Mouse (Mus musculus) ES-Bruce4 (cell line): Measurements from ENCODE around the gene Mydgf. TPM values are rescaled to one million over a fixed set of nuclear protein-coding genes. Genes with fewer than 3 reads are reported as not detected.

Experiments
- H3K27ac ChIP-seq: 2 replicates; pipeline ENCODE4 v1.5.1; 2012; ENCODE audit warnings: low read length, inconsistent platforms; ENCODE audit not compliant: insufficient read depth
- H3K27me3 ChIP-seq: 2 replicates; pipeline ENCODE4 v1.6.1; 2012; ENCODE audit warnings: mild to moderate bottlenecking, low read length, inconsistent platforms; ENCODE audit not compliant: control insufficient read depth, poor library complexity, insufficient read depth, severe bottlenecking
- H3K36me3 ChIP-seq: 2 replicates; pipeline ENCODE4 v1.6.1; 2012; ENCODE audit warnings: inconsistent platforms, mild to moderate bottlenecking, low read length, moderate library complexity; ENCODE audit not compliant: control insufficient read depth, poor library complexity, insufficient read depth, severe bottlenecking
- H3K4me1 ChIP-seq: one replicate; pipeline ENCODE4 v1.8.1; 2011; ENCODE audit warnings: low read length; ENCODE audit not compliant: control insufficient read depth, insufficient read depth
- H3K4me3 ChIP-seq: 2 replicates; pipeline ENCODE4 v1.5.1; 2011; ENCODE audit warnings: low read depth, mild to moderate bottlenecking, low read length
- H3K9ac ChIP-seq: 2 replicates; pipeline ENCODE4 v1.6.1; 2012; ENCODE audit warnings: low read depth, mild to moderate bottlenecking, inconsistent platforms; ENCODE audit not compliant: poor library complexity, severe bottlenecking
- H3K9me3 ChIP-seq: replicated peaks from 2 replicates; pipeline ENCODE4 v1.6.1; 2012; ENCODE audit warnings: mild to moderate bottlenecking, low read length, inconsistent platforms; ENCODE audit not compliant: control insufficient read depth, poor library complexity, insufficient read depth, severe bottlenecking
- CTCF ChIP-seq: IDR thresholded peaks from one replicate; pipeline ENCODE4 v1.8.1; 2011; ENCODE audit warnings: low read depth, low read length
- EP300 ChIP-seq: IDR thresholded peaks from 2 replicates; pipeline ENCODE4 v1.6.1; 2011; ENCODE audit warnings: low read depth, low read length; ENCODE audit not compliant: insufficient read depth
- POLR2A ChIP-seq: IDR thresholded peaks from one replicate; pipeline ENCODE4 v1.8.1; 2011; ENCODE audit warnings: low read length; ENCODE audit not compliant: insufficient read depth
- polyA plus RNA-seq: library from polyadenylated mRNA; stranded (reverse); fragments of >200 nt; gene quantifications from 2 replicates; pipeline ENCODE4 v1.2.4, GENCODE M21; 2011; ENCODE audit warnings: low read depth; ENCODE audit not compliant: missing spikeins, insufficient read depth, insufficient read length

Gene Mydgf
- polyA plus RNA-seq, 1 experiment = 48.4 TPM

DNA sequence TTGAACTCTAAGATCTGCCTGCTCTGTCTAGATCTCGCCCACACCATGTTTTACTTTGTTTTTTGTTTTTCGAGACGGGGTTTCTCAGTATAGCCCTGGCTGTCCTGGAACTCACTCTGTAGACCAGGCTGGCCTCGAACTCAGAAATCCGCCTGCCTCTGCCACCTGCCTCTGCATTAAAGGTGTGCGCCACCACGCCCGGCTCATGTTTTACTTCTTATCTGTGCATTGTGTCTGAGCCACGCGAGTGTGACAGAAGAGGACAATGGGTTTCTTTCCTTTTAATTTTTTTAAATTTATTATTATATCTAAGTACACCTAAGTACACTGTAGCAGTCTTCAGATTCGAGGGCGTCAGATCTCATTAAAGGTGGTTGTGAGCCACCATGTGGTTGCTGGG is 35.5 kb upstream of the Mydgf start:
- H3K4me1 ChIP-seq = peaks cover 5% of the 10 kb centered on the region
- peak overlapping the region; percentile 81 for H3K9ac ChIP-seq
- H3K4me3 ChIP-seq = peak overlapping the region; percentile 96
- TF ChIP-seq EP300 (no peak), CTCF (no peak), POLR2A (no peak)
- no peaks in the 10 kb centered on the region for H3K27me3 ChIP-seq
- H3K9me3 ChIP-seq = no peaks in the 10 kb centered on the region
- H3K36me3 ChIP-seq = no peaks in the 10 kb centered on the region
- H3K27ac ChIP-seq = no peak overlapping the region

DNA sequence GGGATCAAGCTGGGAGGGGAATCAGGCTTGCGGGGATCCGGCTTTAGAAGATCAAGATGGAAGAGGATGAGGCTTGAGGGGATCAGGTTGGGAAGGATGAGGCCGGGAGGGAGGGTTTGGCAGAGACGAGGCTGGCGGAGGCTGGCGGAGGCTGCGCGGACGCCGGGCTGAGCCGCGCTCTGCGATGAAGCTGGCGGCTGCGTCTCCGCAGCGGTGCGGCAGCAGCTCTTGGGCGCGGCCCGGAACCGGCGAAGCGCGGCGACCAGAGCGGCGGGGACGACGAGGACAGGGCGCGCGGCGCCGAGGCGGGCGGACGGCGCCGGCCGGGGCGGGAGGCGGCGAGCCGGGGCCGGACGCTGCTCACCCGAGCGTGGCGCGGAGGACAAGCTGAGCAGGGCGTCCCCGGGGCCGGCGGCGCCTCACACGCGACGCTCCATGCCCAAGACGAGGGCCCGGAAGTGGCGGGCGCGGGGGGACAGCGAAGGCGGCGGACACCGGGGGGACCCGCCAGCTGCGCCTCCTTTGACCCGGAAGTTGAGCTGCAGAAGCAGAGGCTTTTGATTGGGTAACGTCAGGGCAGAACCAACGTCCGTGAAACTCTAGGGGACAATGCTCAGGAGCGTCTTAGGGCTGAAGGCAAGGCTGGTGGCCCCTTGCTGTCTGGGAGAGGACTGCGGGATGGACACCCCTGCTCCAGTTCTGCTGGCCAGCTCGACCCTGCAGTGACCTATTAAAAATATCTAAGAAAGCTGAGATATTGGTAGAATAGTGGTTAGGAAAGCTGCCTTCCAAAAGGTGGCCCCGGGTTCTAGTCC is 34.9 kb upstream of the Mydgf start, which contains the start of gene Dpp9:
TSS of gene Dpp9 (minus strand) at position 529 of the 815 bp plus-strand sequence.
- H3K27ac ChIP-seq = no peak within 1 kb of the TSS

DNA sequence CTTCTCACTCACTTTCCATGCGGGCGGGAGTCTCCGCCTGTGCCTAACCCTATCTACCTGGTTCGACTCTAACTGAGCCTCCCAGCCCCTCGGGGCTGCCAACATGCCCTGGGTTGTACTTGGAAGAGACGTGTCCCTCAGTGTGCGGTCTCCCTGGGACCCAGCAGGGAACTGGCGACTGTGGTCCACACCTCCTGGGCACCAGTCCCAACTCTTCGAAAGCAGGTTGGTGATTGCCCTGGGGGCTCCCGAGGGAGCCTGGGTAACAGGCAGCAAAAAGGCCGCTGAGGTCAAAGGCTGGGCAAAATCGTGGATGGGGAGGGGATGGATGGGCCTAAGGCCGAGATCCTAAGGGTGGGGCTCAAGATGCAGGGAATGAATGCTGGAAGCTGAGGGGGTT is 34.0 kb upstream of the Mydgf start:
- H3K27ac ChIP-seq = no peak overlapping the region
- H3K36me3 ChIP-seq = no peaks in the 10 kb centered on the region

More for the DNA sequence above, 34.9 kb upstream of the Mydgf start, which contains the start of gene Dpp9:
- Histone ChIP-seq H3K27me3 (no peaks in the 10 kb centered on the region), H3K4me3 (peak within 1 kb of the TSS; percentile 96), H3K9ac (peak within 1 kb of the TSS; percentile 81), H3K9me3 (no peaks in the 10 kb centered on the region), H3K36me3 (no peaks in the 10 kb centered on the region), H3K4me1 (peaks cover 5% of the 10 kb centered on the region)
- TF ChIP-seq EP300 (0 out of 2 replicates have a peak, but pooled peaks have one; percentile 23), CTCF (no peak)

DNA sequence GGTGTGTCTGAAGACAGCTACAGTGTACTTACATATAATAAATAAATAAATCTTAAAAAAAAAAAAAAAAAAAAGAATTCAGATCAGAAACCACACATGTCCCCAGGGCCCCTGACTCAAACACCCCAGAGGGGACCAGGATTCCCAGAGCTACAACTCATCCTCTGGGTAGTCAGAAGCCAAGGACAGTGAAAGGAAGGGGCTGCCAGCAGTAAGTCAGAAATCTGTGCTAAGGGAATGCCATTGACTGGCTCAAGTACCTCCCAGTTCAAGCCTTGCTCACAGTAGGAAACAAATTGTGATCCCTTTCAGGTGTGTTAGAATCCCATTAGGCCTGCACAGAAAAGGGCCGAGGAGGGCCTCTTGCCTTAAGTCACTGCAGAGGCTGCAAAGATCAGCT is 30.5 kb upstream of the Mydgf start:
- Histone ChIP-seq H3K36me3 (peaks cover 5% of the 10 kb centered on the region), H3K27me3 (no peaks in the 10 kb centered on the region), H3K9me3 (no peaks in the 10 kb centered on the region), H3K4me1 (no peaks in the 10 kb centered on the region), H3K27ac (no peak overlapping the region), H3K9ac (no peak overlapping the region), H3K4me3 (no peak overlapping the region)
- TF ChIP-seq POLR2A (no peak), CTCF (no peak), EP300 (no peak)

More for the DNA sequence above, 34.0 kb upstream of the Mydgf start:
- TF ChIP-seq CTCF (no peak), EP300 (no peak), POLR2A (no peak)
- Histone ChIP-seq H3K4me3 (peak overlapping the region; percentile 85), H3K9ac (peak overlapping the region; percentile 81), H3K9me3 (no peaks in the 10 kb centered on the region), H3K4me1 (peaks cover 3% of the 10 kb centered on the region), H3K27me3 (no peaks in the 10 kb centered on the region)

DNA sequence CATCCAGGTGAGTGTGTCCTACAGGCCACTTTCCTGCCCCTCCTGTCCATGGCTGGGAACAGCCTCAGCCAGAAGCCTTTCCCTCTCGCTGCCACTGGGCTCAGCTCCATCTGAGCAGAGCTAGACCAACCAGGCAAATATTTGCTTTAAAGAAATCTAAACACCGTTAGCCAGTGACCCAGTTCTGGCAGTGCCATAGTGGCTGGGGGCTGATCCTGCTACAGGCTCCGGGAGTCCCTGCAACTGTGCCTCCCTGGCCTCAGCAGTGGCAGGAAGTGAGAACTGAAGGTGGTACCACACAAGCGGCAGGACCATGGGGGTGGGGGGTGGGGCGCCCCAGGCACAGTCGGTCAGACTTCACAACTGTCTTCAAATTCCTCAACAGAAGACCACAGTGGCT is 29.0 kb upstream of the Mydgf start:
- H3K9ac ChIP-seq = no peak overlapping the region
- H3K36me3 ChIP-seq = peaks cover 5% of the 10 kb centered on the region

DNA sequence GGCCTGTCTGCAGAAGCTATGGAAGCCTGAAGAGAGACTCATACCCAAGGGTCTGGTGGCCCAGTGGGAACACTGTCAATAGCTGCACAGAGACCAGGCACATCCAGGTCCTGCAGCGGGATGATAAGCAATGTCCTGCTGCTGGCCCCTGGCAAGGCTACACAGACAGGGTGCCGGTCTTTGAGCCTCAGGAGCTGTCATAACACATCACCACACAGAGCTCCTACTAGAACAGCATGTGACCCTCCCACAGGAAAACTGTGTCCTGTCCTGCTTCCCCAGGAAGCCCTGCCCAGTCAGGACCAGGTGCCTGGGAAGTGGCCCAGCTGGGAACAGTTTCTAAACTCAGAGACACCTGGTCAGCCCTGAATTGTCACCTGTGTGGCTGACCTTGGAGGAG is 27.4 kb upstream of the Mydgf start:
- Histone ChIP-seq H3K4me3 (no peak overlapping the region), H3K36me3 (peaks cover 8% of the 10 kb centered on the region), H3K27ac (no peak overlapping the region), H3K9me3 (no peaks in the 10 kb centered on the region), H3K4me1 (no peaks in the 10 kb centered on the region), H3K9ac (no peak overlapping the region), H3K27me3 (no peaks in the 10 kb centered on the region)
- TF ChIP-seq EP300 = no peak
- TF ChIP-seq CTCF = no peak
- no peak for TF ChIP-seq POLR2A

More for the DNA sequence above, 29.0 kb upstream of the Mydgf start:
- TF ChIP-seq EP300 (no peak), POLR2A (no peak), CTCF (no peak)
- H3K27ac ChIP-seq = no peak overlapping the region
- no peaks in the 10 kb centered on the region for H3K27me3 ChIP-seq
- H3K4me3 ChIP-seq = no peak overlapping the region
- H3K9me3 ChIP-seq = no peaks in the 10 kb centered on the region
- no peaks in the 10 kb centered on the region for H3K4me1 ChIP-seq
